Mouse (Mus musculus): ENCODE results near the gene Wwc1. TPM values are rescaled to one million over a fixed set of nuclear protein-coding genes. Genes with fewer than 3 reads are reported as not detected.

The Wwc1 gene
- total RNA-seq (2015; ENCODE audit: low replicate concordance), result not detected in 2 replicates
- not detected in 2 replicates for total RNA-seq (2017; ENCODE audit: low replicate concordance)

DNA sequence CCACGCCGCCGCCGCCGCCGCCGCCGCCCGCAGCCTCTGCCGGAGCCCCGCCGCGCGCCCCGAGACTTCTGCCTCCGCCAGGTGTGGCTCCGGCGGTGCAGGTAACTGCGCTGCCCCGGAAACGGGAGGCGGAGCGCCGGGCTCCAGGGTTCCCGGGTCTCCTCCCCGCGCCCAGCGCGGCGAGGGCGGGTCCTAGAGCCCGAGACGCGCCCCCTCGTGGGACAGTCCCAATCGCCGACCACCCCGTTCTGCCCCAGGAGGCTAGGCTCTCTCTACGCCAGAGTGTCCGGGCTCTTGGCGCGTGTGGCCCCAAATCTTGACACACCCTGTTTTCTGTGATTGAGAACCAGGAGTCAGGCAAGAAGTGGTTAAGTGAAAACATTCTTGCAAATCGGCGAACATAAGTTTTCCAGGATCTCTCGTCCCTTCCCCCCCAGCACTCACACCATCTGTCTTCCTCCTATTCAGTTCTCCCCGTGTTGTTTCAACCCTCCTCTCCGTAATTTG lies at the start of gene Wwc1:
TSS of gene Wwc1 (minus strand) at position 117 of the 507 bp plus-strand sequence.
- no peak for ATAC-seq (replicated peaks; ENCODE audit: low FRiP score, poor library complexity, severe bottlenecking)

- ATAC-seq (replicated peaks; ENCODE audit: low FRiP score, poor library complexity, severe bottlenecking), result no peak
Observed at GRCm38 (mm10) chr11:36020009-36020408, 39.7 kb upstream of the Wwc1 start.

GRCm38 (mm10) chr11:36013179-36013578 lies 32.9 kb upstream of the Wwc1 start:
- ATAC-seq (replicated peaks; ENCODE audit: low FRiP score, poor library complexity, severe bottlenecking), result no peak

DNA sequence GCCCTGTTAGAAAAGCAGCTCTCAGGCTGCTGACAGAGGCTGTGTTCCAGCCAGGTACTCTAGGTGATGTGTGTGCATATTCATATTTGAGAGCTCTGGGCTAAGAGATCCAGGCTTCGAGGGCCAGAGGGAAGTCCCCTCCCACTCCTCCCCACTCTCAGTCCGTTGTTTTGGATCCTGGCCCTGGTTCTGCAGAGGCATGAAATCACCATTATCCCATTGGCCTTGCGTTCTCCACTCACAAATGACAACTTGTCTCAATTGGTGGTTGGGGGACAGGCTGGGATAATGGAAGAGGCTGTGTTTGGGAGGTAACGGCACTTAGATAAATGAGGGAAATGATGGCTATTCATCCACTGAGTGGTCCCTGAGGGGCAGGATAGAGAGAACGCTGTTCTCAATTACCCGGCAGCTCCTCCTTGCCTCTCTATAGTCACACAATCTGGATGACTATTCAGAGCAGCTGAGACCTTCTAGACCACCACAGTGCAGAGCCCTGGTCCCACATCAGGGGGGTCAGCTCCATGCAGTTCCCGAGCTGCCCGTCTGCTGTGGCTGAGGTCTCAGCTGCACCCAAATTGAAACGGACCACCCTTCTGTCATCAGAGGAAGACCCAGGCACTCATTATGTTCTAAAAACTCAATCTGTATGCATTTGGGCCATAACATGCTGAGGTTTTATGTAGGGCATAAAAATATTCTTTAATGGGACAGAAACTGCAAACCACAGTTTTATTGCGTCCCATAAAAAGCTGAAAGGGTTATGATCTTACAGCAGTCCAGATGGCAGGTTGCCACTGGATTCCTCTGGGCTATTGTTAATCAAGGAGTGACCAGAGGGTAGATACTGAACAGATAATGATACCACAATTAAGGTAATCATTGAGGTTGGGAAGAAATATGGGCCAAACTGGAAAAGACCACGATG lies 29.2 kb upstream of the Wwc1 start:
- ATAC-seq (replicated peaks; ENCODE audit: low FRiP score, poor library complexity, severe bottlenecking), result no peak

- ATAC-seq (replicated peaks; ENCODE audit: low FRiP score, poor library complexity, severe bottlenecking), result no peak
Observed at GRCm38 (mm10) chr11:36002900-36003299, 22.6 kb upstream of the Wwc1 start.

DNA sequence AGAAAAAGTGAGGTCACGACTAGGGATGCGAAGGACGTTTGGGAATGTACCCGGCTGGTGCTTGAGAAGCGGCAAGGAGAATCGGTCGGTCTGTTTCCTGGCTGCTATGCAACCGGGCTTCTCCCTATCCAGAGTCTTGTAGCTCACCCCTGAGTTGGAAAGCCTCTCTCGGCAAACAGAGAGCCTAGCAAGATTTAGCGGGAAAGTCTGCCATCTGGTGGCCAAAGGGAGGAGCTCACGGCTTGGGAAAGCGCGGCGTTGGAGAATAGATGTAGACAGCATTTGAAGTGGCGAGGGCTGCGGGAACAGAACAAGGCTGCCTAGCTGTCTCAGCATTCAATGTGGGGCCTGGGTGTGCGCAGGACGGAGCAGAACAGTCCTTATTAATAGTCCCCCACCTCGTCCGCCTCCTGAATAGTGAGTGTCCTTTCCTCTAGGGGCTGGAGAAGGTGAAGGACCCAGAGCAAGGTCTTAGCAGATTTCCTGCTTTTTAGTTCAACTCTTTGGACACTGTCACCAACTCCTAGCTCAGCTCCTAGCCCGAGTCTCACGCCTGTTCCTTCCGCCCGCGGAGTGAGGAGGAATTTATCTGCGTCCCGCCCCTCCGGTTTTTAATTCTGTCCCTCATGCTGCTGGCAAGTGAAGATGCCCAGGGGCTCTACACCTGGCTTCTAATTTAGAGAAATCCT lies 21.1 kb upstream of the Wwc1 start:
- no peak for ATAC-seq (replicated peaks; ENCODE audit: low FRiP score, poor library complexity, severe bottlenecking)

DNA sequence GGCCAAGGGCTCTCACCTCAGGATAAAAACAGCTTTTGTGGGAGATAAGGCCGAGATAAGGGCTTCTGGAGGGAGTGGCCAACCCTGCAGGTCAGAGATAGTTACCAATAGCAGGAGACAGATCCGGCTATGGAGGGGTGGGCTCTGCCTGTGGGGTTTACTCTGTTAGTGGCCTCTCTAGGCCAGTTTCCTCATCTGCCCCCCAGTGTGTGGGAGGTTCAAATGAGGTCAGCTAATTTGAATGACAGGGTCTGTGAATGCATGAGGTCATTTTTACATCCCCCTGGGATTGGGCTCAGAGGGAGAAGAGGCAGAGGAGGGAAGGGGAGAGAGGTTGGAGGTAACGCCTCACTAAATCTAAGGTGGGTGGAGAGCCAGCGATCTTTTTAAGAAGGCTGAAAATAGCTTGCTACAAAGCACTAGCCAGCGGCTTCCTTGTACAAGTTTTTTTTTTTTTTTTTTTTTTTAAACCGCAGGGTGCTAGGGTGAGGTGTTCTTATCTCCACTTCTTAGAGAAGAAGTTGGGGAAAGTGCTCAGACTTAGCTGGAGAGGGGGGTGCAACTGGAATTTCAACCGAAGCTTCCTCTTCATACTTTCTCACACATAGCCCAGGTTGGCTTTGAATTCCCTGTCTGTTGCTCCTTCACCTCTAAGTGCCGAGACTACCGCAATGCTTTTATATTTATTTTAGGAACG lies 20.4 kb upstream of the Wwc1 start:
- no peak for ATAC-seq (replicated peaks; ENCODE audit: low FRiP score, poor library complexity, severe bottlenecking)

DNA sequence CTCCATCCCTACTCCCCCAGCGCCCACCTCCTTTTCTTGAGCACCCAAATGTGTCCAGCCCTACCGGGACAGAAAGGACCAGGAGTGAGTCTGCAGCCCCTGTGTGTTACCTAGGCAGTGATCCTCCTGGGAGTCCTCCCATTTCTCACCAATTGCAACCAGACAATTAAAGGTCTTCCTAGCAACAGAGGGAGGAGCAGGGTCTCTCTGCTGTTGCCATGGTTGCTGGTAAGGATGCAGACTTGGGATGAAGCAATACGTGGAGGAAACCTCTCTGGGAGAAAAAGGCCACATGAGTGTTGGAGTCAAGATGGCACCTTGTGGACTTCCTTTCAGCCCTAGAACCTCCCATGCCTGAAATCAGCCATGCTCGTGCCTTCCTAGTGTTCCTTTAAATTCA lies 19.7 kb upstream of the Wwc1 start:
- no peak for ATAC-seq (replicated peaks; ENCODE audit: low FRiP score, poor library complexity, severe bottlenecking)

GRCm38 (mm10) chr11:35998048-35998447 lies 17.7 kb upstream of the Wwc1 start:
- ATAC-seq (replicated peaks; ENCODE audit: low FRiP score, poor library complexity, severe bottlenecking), result no peak

GRCm38 (mm10) chr11:35995310-35995709 lies 15.0 kb upstream of the Wwc1 start:
- no peak for ATAC-seq (replicated peaks; ENCODE audit: low FRiP score, poor library complexity, severe bottlenecking)

DNA sequence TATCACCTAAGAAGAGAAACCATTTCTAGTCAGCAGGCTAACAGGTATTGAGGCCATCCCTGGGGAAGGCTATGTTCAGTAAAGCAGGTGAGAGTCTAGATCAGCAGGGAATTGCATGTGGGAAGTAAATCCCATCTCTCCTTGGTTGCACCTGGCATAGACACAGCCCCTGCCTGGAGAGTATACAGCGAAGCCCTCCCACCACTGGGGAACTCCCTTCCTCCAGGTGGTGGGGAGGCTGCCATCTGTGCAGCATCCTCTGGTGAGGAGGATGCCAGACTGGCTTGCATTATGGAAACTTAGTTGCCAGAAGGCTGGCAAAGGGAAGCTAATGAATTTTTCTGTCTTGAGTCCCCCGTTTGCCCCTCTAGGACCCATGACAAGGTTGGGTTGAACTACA lies 11.5 kb upstream of the Wwc1 start:
- ATAC-seq (replicated peaks; ENCODE audit: low FRiP score, poor library complexity, severe bottlenecking), result no peak

- no peak for ATAC-seq (replicated peaks; ENCODE audit: low FRiP score, poor library complexity, severe bottlenecking)
Observed at GRCm38 (mm10) chr11:35989967-35990366, 9.6 kb upstream of the Wwc1 start.

DNA sequence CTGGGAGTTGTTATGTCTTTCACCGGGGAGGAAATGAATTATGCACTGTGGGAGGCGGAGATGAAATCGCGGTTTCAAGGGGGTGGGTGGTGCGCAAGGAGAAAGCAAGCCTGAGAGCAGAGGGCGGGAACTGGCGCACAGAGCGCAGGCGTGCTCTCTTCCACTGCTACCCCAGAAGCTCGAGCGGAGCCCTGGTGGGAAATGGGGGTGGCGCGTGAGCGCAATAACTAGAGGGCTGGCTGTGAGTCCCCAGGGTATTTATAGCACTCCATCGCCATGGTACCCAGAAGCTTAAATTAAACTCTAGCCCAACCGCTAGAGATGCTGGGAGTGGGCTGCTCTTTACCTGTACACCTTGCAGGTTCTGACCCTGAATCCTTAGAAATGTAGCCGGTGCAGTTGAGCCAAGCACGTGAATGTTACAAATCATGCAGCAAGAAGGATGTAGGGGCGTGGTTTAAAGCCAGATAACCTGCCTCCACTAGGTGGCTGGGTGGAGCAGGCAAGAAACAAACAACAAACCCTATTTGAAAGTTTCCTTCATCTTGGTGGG lies 5.6 kb upstream of the Wwc1 start:
- no peak for ATAC-seq (replicated peaks; ENCODE audit: low FRiP score, poor library complexity, severe bottlenecking)

GRCm38 (mm10) chr11:35982734-35983133 lies 2.4 kb upstream of the Wwc1 start:
- ATAC-seq (replicated peaks; ENCODE audit: low FRiP score, poor library complexity, severe bottlenecking), result no peak

DNA sequence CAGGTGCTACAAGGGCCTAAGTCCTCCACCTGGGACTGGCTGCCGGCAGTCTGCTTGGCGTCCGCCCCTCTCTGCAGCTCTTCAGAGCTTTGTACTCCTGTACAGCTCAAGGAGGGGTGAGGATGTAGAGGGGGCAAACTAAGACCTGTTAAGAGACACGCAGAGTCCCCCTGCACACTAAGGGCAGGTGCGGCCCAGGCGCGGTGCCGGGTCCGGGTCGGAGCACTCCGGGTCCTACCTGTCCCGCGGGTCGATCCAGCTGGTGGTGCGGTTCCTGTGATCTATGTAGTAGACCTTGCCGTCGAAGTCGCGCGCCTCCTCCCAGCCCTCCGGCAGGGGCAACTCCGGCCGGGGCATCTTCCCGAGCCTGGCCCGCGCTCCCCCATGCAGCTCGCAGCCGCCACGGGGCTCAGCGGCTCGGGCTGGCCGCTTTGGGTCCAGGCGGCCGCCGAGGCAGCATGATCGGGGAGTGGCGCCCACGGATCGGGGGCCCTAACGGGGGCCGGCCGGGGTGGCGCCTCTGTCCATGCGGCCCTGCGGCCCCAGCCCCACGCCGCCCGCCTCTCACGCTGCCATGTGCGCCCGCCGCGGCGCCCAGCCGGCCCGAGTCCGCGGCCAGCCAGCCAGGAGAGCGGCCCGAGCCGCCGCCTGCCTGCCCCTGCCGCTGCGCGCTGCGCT lies 455 bp downstream of the Wwc1 start:
- no peak for ATAC-seq (replicated peaks; ENCODE audit: low FRiP score, poor library complexity, severe bottlenecking)

GRCm38 (mm10) chr11:35979266-35979732 lies 1.0 kb downstream of the Wwc1 start:
- ATAC-seq (replicated peaks; ENCODE audit: low FRiP score, poor library complexity, severe bottlenecking), result no peak

- ATAC-seq (replicated peaks; ENCODE audit: low FRiP score, poor library complexity, severe bottlenecking), result no peak
Observed at GRCm38 (mm10) chr11:35977796-35978195, 2.5 kb downstream of the Wwc1 start.

DNA sequence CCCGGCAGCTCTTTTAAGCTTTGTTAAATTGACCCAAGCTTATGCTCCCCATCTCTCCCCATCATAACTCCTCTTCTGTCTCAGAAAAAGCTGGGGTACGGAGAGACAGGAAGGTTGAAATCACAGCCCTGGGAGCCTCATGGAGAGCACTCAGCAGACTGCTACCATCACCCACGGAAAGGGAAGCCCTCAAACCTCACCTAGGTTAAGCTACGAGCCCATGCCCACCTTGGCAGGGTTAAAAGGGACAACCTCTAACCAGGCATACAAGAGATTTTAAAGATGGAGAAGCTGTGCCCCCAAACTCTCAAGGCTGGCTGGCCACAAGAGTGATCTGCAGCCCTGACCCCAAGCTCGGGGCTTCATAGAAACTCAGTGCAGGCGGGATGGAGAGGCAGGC lies 3.2 kb downstream of the Wwc1 start:
- no peak for ATAC-seq (replicated peaks; ENCODE audit: low FRiP score, poor library complexity, severe bottlenecking)

DNA sequence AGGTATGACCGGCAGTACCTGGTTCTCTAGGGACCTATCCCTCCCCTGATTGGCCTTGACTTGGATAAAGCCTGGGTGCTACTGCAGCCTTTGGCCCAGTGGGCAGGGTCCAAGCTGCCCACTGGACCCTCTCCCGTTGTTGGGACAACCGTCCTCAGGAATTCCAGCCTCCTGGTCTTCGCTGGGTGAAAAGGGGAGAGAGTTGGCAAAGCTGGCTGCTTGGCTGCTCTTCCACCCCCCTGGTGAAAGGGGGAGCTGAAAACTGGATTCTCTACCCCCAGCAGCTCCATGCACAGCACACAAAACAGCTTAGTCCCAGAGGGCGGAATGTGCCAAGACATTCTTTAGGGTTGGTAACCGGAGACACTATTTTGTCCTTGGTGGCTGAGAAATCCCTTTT lies 3.8 kb downstream of the Wwc1 start:
- ATAC-seq (replicated peaks; ENCODE audit: low FRiP score, poor library complexity, severe bottlenecking), result no peak
